Mouse (Mus musculus): ENCODE measurements around the gene Cacna1h. TPM values are rescaled to one million over a fixed set of nuclear protein-coding genes. Genes with fewer than 3 reads are reported as not detected.

Gene Cacna1h
- polyA plus RNA-seq (2014; fragmentation: Illumina TruSeq; extraction: RNeasy Lipid Tissue Mini Kit (QIAGEN cat#74804); ENCODE audit: low read depth, low replicate concordance), result not detected

DNA sequence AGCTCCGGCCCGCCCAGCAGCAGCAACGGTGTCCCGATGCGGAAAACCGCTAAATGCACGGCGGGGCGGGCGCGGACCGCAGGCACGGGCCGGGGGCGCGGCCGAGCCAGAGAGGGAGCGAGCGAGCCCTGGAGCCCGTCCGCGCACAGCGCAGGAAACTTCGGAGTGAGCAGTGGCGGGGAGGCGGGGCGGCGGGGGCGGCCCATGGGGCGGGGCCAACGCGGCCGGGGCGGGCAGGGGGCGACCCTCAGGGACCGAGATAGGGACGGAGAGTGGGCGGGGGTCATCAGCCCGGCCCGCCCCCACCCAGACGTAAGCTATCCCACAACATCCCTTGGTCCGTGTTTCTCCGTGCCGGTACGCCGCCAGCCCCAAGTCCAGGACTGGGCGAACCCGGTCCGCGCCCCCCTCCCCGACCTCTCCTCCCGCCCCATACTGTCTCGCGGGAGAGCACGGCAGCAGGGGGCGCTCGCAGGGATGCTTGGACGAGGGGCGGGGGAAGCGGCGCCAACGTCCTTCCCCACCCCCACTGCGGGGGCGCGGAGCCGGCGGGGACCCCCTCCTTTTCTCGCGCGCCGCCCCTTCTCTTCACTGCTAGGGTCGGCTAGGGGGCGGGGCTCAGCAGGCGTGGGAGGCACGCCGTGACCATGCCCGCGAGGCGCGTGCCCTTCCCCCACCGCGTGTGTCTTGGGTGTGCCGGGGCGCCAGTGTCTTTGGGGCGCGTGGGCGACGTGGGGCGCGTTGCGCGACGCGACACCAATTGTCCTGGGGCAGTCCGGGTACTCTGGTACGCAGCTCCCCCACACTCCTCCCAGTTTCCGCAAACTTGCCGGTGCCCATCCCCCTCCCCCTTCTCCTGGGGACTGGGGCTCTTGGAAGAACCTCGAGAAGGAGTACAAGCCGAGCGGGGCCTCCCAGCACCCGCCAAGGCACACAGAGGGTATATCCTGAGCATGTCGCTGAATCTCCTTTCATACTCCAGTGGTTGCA, at the start of gene Cacna1h:
Gene Cacna1h (minus strand): TSS at position 167 of the 990 bp plus-strand sequence.

GRCm38 (mm10) chr17:25454272-25454671, 20.7 kb upstream of the Cacna1h start, which contains the start of gene Tekt4:
Gene Tekt4, plus strand, starts transcription at chr17:25454615.

GRCm38 (mm10) chr17:25368973-25369372, 64.6 kb downstream of the Cacna1h start, which contains the start of gene Tpsg1:
Gene Tpsg1, plus strand, starts transcription at chr17:25369273.

GRCm38 (mm10) chr17:25366005-25366404, 67.6 kb downstream of the Cacna1h start, which contains the start of gene Tpsb2:
Gene Tpsb2, plus strand, starts transcription at chr17:25366305.

GRCm38 (mm10) chr17:25345462-25345861, 88.1 kb downstream of the Cacna1h start, which contains the start of gene Tpsab1:
Gene Tpsab1, minus strand, starts transcription at chr17:25345562.

Other genes starting within 250 kb of the Cacna1h start
- 10.1 TPM for gene BC003965, start 249.2 kb downstream of the Cacna1h start, polyA plus RNA-seq (2014; fragmentation: Illumina TruSeq; extraction: RNeasy Lipid Tissue Mini Kit (QIAGEN cat#74804); ENCODE audit: low read depth, low replicate concordance)
- gene Unkl, start 245.4 kb downstream of the Cacna1h start, polyA plus RNA-seq (2014; fragmentation: Illumina TruSeq; extraction: RNeasy Lipid Tissue Mini Kit (QIAGEN cat#74804); ENCODE audit: low read depth, low replicate concordance), result 14.5 TPM
- 11.4 TPM for gene Gnptg, start 193.7 kb downstream of the Cacna1h start, polyA plus RNA-seq (2014; fragmentation: Illumina TruSeq; extraction: RNeasy Lipid Tissue Mini Kit (QIAGEN cat#74804); ENCODE audit: low read depth, low replicate concordance)
- gene Tsr3, start 193.6 kb downstream of the Cacna1h start, polyA plus RNA-seq (2014; fragmentation: Illumina TruSeq; extraction: RNeasy Lipid Tissue Mini Kit (QIAGEN cat#74804); ENCODE audit: low read depth, low replicate concordance), result 5.3 TPM
- not detected for gene Baiap3, start 177.4 kb downstream of the Cacna1h start, polyA plus RNA-seq (2014; fragmentation: Illumina TruSeq; extraction: RNeasy Lipid Tissue Mini Kit (QIAGEN cat#74804); ENCODE audit: low read depth, low replicate concordance)
- 89.5 TPM for gene Ube2i, start 159.2 kb downstream of the Cacna1h start, polyA plus RNA-seq (2014; fragmentation: Illumina TruSeq; extraction: RNeasy Lipid Tissue Mini Kit (QIAGEN cat#74804); ENCODE audit: low read depth, low replicate concordance)
- gene Prss34, start 135.4 kb downstream of the Cacna1h start, polyA plus RNA-seq (2014; fragmentation: Illumina TruSeq; extraction: RNeasy Lipid Tissue Mini Kit (QIAGEN cat#74804); ENCODE audit: low read depth, low replicate concordance), result not detected
- not detected for gene Prss28, start 125.1 kb downstream of the Cacna1h start, polyA plus RNA-seq (2014; fragmentation: Illumina TruSeq; extraction: RNeasy Lipid Tissue Mini Kit (QIAGEN cat#74804); ENCODE audit: low read depth, low replicate concordance)
- gene Prss29, start 115.1 kb downstream of the Cacna1h start, polyA plus RNA-seq (2014; fragmentation: Illumina TruSeq; extraction: RNeasy Lipid Tissue Mini Kit (QIAGEN cat#74804); ENCODE audit: low read depth, low replicate concordance), result not detected
- gene Tpsab1, start 88.2 kb downstream of the Cacna1h start, polyA plus RNA-seq (2014; fragmentation: Illumina TruSeq; extraction: RNeasy Lipid Tissue Mini Kit (QIAGEN cat#74804); ENCODE audit: low read depth, low replicate concordance), result not detected
- gene Tpsb2, start 67.5 kb downstream of the Cacna1h start, polyA plus RNA-seq (2014; fragmentation: Illumina TruSeq; extraction: RNeasy Lipid Tissue Mini Kit (QIAGEN cat#74804); ENCODE audit: low read depth, low replicate concordance), result not detected
- gene Tpsg1, start 64.5 kb downstream of the Cacna1h start, polyA plus RNA-seq (2014; fragmentation: Illumina TruSeq; extraction: RNeasy Lipid Tissue Mini Kit (QIAGEN cat#74804); ENCODE audit: low read depth, low replicate concordance), result not detected
- not detected for gene Tekt4, start 20.8 kb upstream of the Cacna1h start, polyA plus RNA-seq (2014; fragmentation: Illumina TruSeq; extraction: RNeasy Lipid Tissue Mini Kit (QIAGEN cat#74804); ENCODE audit: low read depth, low replicate concordance)
- gene Sstr5, start 63.5 kb upstream of the Cacna1h start, polyA plus RNA-seq (2014; fragmentation: Illumina TruSeq; extraction: RNeasy Lipid Tissue Mini Kit (QIAGEN cat#74804); ENCODE audit: low read depth, low replicate concordance), result not detected
- not detected for gene Sox8, start 136.9 kb upstream of the Cacna1h start, polyA plus RNA-seq (2014; fragmentation: Illumina TruSeq; extraction: RNeasy Lipid Tissue Mini Kit (QIAGEN cat#74804); ENCODE audit: low read depth, low replicate concordance)
- gene Lmf1, start 145.3 kb upstream of the Cacna1h start, polyA plus RNA-seq (2014; fragmentation: Illumina TruSeq; extraction: RNeasy Lipid Tissue Mini Kit (QIAGEN cat#74804); ENCODE audit: low read depth, low replicate concordance), result 2.1 TPM